Mouse (Mus musculus): Measurements from ENCODE around the gene Notch2. TPM values are rescaled to one million over a fixed set of nuclear protein-coding genes. Genes with fewer than 3 reads are reported as not detected.
"Not testable (repeated sequence)": the region's sequence is repeated elsewhere in the genome, so short reads cannot be mapped to it uniquely, and the experiment has no call there.

Notch2 gene
- polyA plus RNA-seq, 1 experiment from 2014 or later: 10.8 TPM

DNA sequence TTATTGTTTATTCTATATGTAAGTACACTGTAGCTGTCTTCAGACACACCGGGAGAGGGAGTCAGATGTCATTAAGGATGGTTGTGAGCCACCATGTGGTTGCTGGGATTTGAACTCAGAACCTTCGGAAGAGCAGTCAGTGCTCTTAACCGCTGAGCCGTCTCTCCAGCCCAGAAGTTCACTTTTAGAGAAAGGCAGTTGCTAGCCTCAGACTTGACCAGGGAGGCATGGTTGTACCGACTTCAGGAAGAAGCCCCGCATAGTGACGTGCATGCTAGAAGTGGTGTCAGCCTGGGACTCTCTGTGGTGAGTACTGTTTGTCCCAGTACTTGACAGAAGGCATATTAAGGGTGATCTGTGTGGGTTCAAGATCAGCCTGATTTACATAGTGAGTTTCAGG, 36.8 kb downstream of the Notch2 start:
- not testable (repeated sequence) for H3K27me3 ChIP-seq (ENCODE audit: control insufficient read depth, insufficient read depth, low read length); ATAC-seq (ENCODE audit: low FRiP score, low TSS enrichment); H3K4me2 ChIP-seq (ENCODE audit: low read length); H3K36me3 ChIP-seq (ENCODE audit: control insufficient read depth, insufficient read depth, low read length); H3K9me3 ChIP-seq (ENCODE audit: control insufficient read depth, low read length); H3K27ac ChIP-seq (replicated peaks; ENCODE audit: low read depth, low read length); DNase-seq; H3K9ac ChIP-seq (replicated peaks; ENCODE audit: low read length); H3K4me3 ChIP-seq (replicated peaks; ENCODE audit: low read depth, low read length)
- 91% methylated on average over 7 of the region's 7 CpGs for WGBS
- 0 out of 2 replicates have a peak, but pooled peaks cover 12% of the 10 kb centered on the region for H3K4me1 ChIP-seq (ENCODE audit: control insufficient read depth, insufficient read depth, low read length)

DNA sequence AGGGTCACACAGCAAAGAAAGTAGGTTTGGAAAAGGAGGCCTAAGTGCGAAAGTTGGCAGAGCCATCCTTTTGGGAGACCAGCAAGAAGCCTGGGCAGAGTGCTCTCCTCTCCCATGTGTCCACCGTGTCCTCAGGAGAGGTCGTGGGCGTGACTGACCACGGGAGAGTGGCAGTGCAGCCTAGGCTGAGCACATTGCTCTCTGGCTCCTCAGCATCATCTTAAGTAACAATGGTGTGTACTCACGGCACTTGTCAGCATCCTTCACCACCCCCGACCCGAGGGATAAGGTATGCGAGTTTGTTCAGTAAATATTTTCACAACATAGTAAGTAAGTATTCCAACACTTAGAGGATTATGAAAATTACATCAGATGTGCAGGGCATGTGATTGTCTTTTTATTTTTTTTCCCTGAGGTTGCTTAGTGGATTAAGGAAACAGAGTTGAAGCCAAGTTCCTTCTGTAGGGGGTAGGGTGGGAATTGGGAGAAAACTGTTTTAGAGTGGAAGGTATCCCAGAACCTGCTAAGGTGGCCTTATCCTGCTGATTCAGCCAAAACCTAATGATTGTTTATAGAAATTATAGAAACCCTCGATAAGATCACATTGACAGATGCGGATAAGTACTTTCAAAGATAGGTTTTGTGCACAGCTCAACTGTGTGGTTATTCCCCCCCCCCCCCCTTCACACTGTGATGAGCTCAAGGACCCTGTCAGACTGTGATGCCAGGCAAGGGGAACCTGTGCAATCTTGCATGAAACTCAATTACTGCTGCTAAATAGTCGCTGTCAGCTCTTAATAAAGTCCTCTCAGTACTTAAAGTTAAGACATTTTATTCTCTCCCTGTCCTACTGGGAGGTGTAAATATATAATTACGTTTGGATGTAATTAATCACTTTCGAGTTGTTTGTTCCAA, 37.4 kb downstream of the Notch2 start:
- WGBS: 38% methylated on average over 14 of the region's 14 CpGs
- no peak overlapping the region for H3K4me2 ChIP-seq (ENCODE audit: low read length)
- 0 out of 2 replicates have a peak, but pooled peaks have one; percentile 24 for ATAC-seq (ENCODE audit: low FRiP score, low TSS enrichment)
- no peak overlapping the region for H3K4me3 ChIP-seq (replicated peaks; ENCODE audit: low read depth, low read length)
- no peaks in the 10 kb centered on the region for H3K9me3 ChIP-seq (ENCODE audit: control insufficient read depth, low read length)
- no peaks in the 10 kb centered on the region for H3K36me3 ChIP-seq (ENCODE audit: control insufficient read depth, insufficient read depth, low read length)
- no peak for DNase-seq
- no peak overlapping the region for H3K9ac ChIP-seq (replicated peaks; ENCODE audit: low read length)
- no peaks in the 10 kb centered on the region for H3K27me3 ChIP-seq (ENCODE audit: control insufficient read depth, insufficient read depth, low read length)
- 0 out of 2 replicates have a peak, but pooled peaks cover 10% of the 10 kb centered on the region for H3K4me1 ChIP-seq (ENCODE audit: control insufficient read depth, insufficient read depth, low read length)
- no peak overlapping the region for H3K27ac ChIP-seq (replicated peaks; ENCODE audit: low read depth, low read length)

DNA sequence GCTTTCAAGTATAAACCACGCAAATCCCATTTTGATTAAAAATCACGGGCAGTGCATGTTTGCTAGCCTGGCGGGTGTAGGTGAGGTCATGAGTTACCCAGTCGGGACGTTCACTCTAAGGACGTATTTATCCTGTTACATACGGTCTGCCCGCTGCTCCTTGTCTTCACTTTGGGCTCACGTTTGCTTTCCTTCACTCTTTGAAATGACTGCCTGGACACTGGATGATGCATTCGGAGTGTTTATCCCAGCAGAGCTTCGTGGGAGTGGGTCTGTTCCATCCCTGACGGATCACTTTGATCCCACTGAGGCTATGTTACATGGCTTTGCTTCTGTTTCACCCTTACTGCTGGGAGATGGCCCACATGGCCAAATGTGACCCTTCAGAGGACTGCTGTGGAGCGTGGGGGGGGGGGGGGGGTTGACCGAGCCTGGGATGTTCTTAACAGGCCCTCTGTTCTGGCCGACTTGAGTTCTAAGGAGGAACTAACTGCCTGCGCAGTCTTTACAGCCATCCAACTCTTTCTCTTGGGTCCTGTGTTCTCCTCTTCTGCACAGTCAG, 38.2 kb downstream of the Notch2 start:
- 21% methylated on average over 16 of the region's 16 CpGs for WGBS
- H3K9ac ChIP-seq (replicated peaks; ENCODE audit: low read length): no peak overlapping the region
- ATAC-seq (ENCODE audit: low FRiP score, low TSS enrichment) (0 out of 2 replicates have a peak, but pooled peaks have one; percentile 18), DNase-seq (peak; percentile 41)
- H3K36me3 ChIP-seq (ENCODE audit: control insufficient read depth, insufficient read depth, low read length): no peaks in the 10 kb centered on the region
- no peaks in the 10 kb centered on the region for H3K9me3 ChIP-seq (ENCODE audit: control insufficient read depth, low read length)
- no peak overlapping the region for H3K27ac ChIP-seq (replicated peaks; ENCODE audit: low read depth, low read length)
- H3K4me1 ChIP-seq (ENCODE audit: control insufficient read depth, insufficient read depth, low read length): 0 out of 2 replicates have a peak, but pooled peaks cover 7% of the 10 kb centered on the region
- H3K4me2 ChIP-seq (ENCODE audit: low read length): no peak overlapping the region
- H3K27me3 ChIP-seq (ENCODE audit: control insufficient read depth, insufficient read depth, low read length): no peaks in the 10 kb centered on the region
- no peak overlapping the region for H3K4me3 ChIP-seq (replicated peaks; ENCODE audit: low read depth, low read length)

DNA sequence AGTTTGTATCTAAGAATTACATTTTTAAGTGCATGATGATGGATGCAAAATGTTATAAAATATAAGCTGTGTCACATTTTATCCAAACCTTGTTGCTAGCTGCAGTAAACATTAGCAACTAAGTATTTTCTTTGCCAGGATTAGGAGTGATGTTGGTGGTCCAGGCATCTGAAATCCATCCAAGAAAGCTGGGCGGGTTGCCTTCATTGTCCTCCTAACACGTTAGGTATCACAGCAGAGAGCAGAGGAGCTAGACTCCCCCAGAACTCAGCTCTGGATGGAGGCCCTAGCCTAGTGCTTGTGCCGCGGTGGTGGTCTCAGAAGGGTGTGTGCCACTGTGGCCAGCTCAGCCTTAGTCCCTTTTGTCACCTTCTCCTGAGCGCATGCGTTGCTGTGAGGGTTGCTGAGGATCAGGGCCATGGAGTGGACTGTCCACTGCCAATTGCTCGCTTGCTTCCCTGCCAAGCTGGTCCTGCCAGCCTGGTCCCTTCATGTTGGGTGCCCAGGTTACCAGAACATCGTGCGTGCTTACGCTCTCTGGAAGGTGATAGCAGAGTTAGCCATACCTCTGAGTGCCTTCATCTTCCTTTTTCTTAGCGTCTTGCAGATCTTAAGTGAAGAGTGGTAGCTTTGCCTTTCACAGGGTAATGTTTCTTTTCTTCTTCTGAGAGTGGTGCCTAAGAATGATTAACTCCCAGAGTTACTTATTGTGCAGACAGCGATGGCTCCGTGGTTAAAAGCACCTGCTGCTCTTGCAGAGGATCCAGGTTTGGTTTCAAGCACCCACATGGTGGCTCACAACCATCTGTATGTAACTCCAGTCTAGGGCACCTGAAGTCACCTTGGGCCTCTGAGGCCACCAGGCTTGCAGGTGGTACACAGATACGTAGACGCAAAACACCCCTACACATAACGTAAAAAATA, 39.4 kb downstream of the Notch2 start:
- DNase-seq (no peak), ATAC-seq (ENCODE audit: low FRiP score, low TSS enrichment) (no peak)
- Histone ChIP-seq H3K9ac (replicated peaks; ENCODE audit: low read length) (no peak overlapping the region), H3K27me3 (ENCODE audit: control insufficient read depth, insufficient read depth, low read length) (no peaks in the 10 kb centered on the region), H3K4me2 (ENCODE audit: low read length) (no peak overlapping the region), H3K4me3 (replicated peaks; ENCODE audit: low read depth, low read length) (no peak overlapping the region), H3K36me3 (ENCODE audit: control insufficient read depth, insufficient read depth, low read length) (no peaks in the 10 kb centered on the region), H3K9me3 (ENCODE audit: control insufficient read depth, low read length) (no peaks in the 10 kb centered on the region), H3K4me1 (ENCODE audit: control insufficient read depth, insufficient read depth, low read length) (0 out of 2 replicates have a peak, but pooled peaks cover 7% of the 10 kb centered on the region), H3K27ac (replicated peaks; ENCODE audit: low read depth, low read length) (no peak overlapping the region)
- WGBS: 87% methylated on average over 16 of the region's 16 CpGs

DNA sequence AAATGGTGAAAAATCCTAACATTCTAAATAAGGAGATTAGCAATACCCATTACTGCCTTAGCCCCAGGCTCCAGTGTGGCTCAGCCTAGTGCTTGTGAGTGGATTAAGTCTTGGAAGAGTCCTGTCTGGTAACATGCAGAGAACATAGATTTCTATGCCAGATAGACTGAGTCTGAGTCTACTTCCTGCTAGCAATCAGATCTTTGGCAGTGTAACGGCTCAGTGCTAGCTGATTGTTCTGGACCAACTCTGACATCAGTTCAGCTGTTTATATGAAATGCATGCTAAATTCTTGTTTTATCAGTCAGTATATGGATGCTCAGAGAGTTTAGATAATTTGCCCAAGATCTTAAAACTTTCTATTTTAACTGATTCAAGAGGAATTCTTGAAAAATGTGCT, 40.5 kb downstream of the Notch2 start:
- Histone ChIP-seq H3K9ac (replicated peaks; ENCODE audit: low read length) (no peak overlapping the region), H3K36me3 (ENCODE audit: control insufficient read depth, insufficient read depth, low read length) (no peaks in the 10 kb centered on the region), H3K4me1 (ENCODE audit: control insufficient read depth, insufficient read depth, low read length) (0 out of 2 replicates have a peak, but pooled peaks cover 7% of the 10 kb centered on the region), H3K27ac (replicated peaks; ENCODE audit: low read depth, low read length) (no peak overlapping the region), H3K4me2 (ENCODE audit: low read length) (no peak overlapping the region), H3K27me3 (ENCODE audit: control insufficient read depth, insufficient read depth, low read length) (no peaks in the 10 kb centered on the region), H3K4me3 (replicated peaks; ENCODE audit: low read depth, low read length) (no peak overlapping the region), H3K9me3 (ENCODE audit: control insufficient read depth, low read length) (no peaks in the 10 kb centered on the region)
- no peak for ATAC-seq (ENCODE audit: low FRiP score, low TSS enrichment)
- DNase-seq: no peak
- 78% methylated on average over 1 of the region's 1 CpGs for WGBS

DNA sequence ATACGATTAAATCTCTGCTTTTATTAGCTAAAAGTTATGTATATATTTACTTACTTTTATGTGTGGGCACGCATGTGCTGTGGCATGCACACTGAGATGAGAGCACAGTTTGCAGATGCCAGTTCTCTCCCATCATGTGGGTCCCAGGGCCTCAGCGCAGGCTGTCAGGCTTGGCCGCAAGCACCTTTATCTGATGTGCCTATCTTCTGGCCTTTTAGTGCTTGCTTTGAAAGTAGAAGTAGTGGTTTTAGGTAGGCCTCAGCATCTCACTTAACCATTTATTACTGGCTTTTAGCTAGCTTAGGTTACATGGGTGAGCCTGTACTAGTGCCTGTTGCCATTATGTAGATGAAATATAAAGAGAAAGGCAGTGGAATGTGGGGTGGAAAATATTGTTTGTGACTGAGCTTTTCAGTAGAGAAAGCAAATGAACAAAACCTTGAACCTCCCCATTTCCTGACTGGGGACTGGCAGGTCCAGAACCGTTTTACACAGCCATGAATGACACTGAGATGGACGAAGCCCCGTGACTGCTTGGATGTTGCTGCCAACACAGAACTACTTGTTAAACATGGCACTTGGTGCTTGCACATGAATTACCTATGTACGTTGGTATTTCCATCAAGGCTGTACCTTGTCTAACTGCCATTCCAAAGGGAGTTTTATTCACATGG, 41.1 kb downstream of the Notch2 start:
- H3K36me3 ChIP-seq (ENCODE audit: control insufficient read depth, insufficient read depth, low read length): no peaks in the 10 kb centered on the region

DNA sequence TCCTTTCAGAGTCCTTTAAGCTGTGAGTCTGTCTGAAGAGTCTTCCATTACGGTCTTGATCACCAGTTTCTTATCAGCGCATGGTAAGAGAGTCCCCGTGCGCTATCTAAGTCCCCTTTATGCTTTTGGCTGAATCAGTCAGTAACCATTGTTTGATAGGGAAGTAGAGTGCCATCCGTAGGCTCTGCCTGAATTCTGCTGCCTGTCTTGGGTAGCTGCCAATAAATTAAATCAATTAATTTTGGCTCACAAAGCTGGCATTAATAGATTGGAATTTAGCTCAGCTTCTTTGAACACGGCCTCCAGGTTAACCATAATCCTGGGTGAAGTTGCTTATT, 41.6 kb downstream of the Notch2 start:
- Histone ChIP-seq H3K36me3 (ENCODE audit: control insufficient read depth, insufficient read depth, low read length) (no peaks in the 10 kb centered on the region), H3K4me3 (replicated peaks; ENCODE audit: low read depth, low read length) (no peak overlapping the region), H3K27ac (replicated peaks; ENCODE audit: low read depth, low read length) (no peak overlapping the region), H3K9me3 (ENCODE audit: control insufficient read depth, low read length) (no peaks in the 10 kb centered on the region), H3K4me1 (ENCODE audit: control insufficient read depth, insufficient read depth, low read length) (0 out of 2 replicates have a peak, but pooled peaks cover 3% of the 10 kb centered on the region), H3K4me2 (ENCODE audit: low read length) (no peak overlapping the region), H3K27me3 (ENCODE audit: control insufficient read depth, insufficient read depth, low read length) (no peaks in the 10 kb centered on the region), H3K9ac (replicated peaks; ENCODE audit: low read length) (no peak overlapping the region)
- peak; percentile 57 for DNase-seq
- peak; percentile 38; the same call in 1 of the 2 replicates for ATAC-seq (ENCODE audit: low FRiP score, low TSS enrichment)
- WGBS: 55% methylated on average over 6 of the region's 6 CpGs

More for the DNA sequence above, 41.1 kb downstream of the Notch2 start:
- 87% methylated on average over 8 of the region's 8 CpGs for WGBS
- no peaks in the 10 kb centered on the region for H3K27me3 ChIP-seq (ENCODE audit: control insufficient read depth, insufficient read depth, low read length)
- H3K4me2 ChIP-seq (ENCODE audit: low read length): no peak overlapping the region
- H3K9me3 ChIP-seq (ENCODE audit: control insufficient read depth, low read length): no peaks in the 10 kb centered on the region
- H3K4me3 ChIP-seq (replicated peaks; ENCODE audit: low read depth, low read length): no peak overlapping the region
- ATAC-seq (ENCODE audit: low FRiP score, low TSS enrichment) (no peak), DNase-seq (no peak)
- H3K4me1 ChIP-seq (ENCODE audit: control insufficient read depth, insufficient read depth, low read length): 0 out of 2 replicates have a peak, but pooled peaks cover 7% of the 10 kb centered on the region
- H3K27ac ChIP-seq (replicated peaks; ENCODE audit: low read depth, low read length): no peak overlapping the region
- H3K9ac ChIP-seq (replicated peaks; ENCODE audit: low read length): no peak overlapping the region

Data from midbrain, embryonic 14.5 days (tissue).